Mouse (Mus musculus): ENCODE measurements around the gene Glyat. TPM values are rescaled to one million over a fixed set of nuclear protein-coding genes. Genes with fewer than 3 reads are reported as not detected.

Glyat gene
- total and polyA plus RNA-seq, 3 experiments: not detected

- Histone ChIP-seq H3K27me3 (ENCODE audit: control insufficient read depth in 1 of 2, insufficient read depth in 2 of 2, low read length in 2 of 2) (peaks cover 0 to 2% of the 10 kb centered on the region in 2 experiments; a peak in 2 of 4 replicates), H3K4me1 (ENCODE audit: control insufficient read depth in 1 of 2, insufficient read depth in 2 of 2, low read length in 2 of 2) (no peaks in the 10 kb centered on the region), H3K9ac (ENCODE audit: control insufficient read depth, low read depth, low read length, poor library complexity, severe bottlenecking) (no peak overlapping the region), H3K36me3 (ENCODE audit: control insufficient read depth in 1 of 2, insufficient read depth in 2 of 2, low read length in 2 of 2) (no peaks in the 10 kb centered on the region), H3K27ac (ENCODE audit: control insufficient read depth, low read depth, low read length) (no peak overlapping the region), H3K4me3 (ENCODE audit: control insufficient read depth in 1 of 2, insufficient read depth in 1 of 2, low read depth in 2 of 2, low read length in 2 of 2) (no peak overlapping the region), H3K9me3 (replicated peaks; ENCODE audit: insufficient read depth, low read length) (no peaks in the 10 kb centered on the region), H3K79me2 (ENCODE audit: control insufficient read depth, insufficient read depth, low read length, poor library complexity) (no peaks in the 10 kb centered on the region)
- TF ChIP-seq MAZ (IDR thresholded peaks at IDR 0.05; ENCODE audit: low read depth, low read length) (no peak), HCFC1 (IDR thresholded peaks at IDR 0.05; ENCODE audit: low read depth, low read length) (no peak), GABPA (IDR thresholded peaks at IDR 0.05; ENCODE audit: low read depth, low read length) (no peak), CHD1 (IDR thresholded peaks at IDR 0.05; ENCODE audit: low read depth, low read length) (no peak), USF2 (IDR thresholded peaks at IDR 0.05; ENCODE audit: borderline replicate concordance in 1 of 2, insufficient read depth in 1 of 2, low read depth in 1 of 2, low read length in 2 of 2) (no peak), ZNF384 (IDR thresholded peaks at IDR 0.05; ENCODE audit: low read depth, low read length) (no peak), MAFK (IDR thresholded peaks at IDR 0.05; ENCODE audit: borderline replicate concordance, low read depth, low read length) (no peak), CHD2 (IDR thresholded peaks at IDR 0.05; ENCODE audit: low read length) (no peak), ZC3H11A (IDR thresholded peaks at IDR 0.05; ENCODE audit: low read depth, low read length) (no peak), ELF1 (IDR thresholded peaks at IDR 0.05; ENCODE audit: low read depth, low read length) (no peak), USF1 (IDR thresholded peaks at IDR 0.05; ENCODE audit: low read depth, low read length) (no peak), POLR2A (IDR thresholded peaks at IDR 0.05; ENCODE audit: control insufficient read depth in 1 of 2, insufficient read depth in 1 of 2, low read depth in 1 of 2, low read length in 2 of 2, poor library complexity in 1 of 2) (no peak), ZKSCAN1 (IDR thresholded peaks at IDR 0.05; ENCODE audit: low read depth, low read length) (no peak), MYC (IDR thresholded peaks at IDR 0.05; ENCODE audit: low read depth, low read length) (no peak), TCF12 (IDR thresholded peaks at IDR 0.05; ENCODE audit: low read depth, low read length) (no peak), TBP (IDR thresholded peaks at IDR 0.05; ENCODE audit: low read depth, low read length) (no peak), TAL1 (IDR thresholded peaks at IDR 0.05; ENCODE audit: low read length) (no peak), MYB (IDR thresholded peaks at IDR 0.05; ENCODE audit: low read depth, low read length) (no peak)
- DNase-seq (ENCODE audit: low read depth, low spot score): no peak
These were observed 52.1 kb downstream of the Glyat start for GRCm38 (mm10) chr19:12685231-12685630.

- Histone ChIP-seq H3K9ac (ENCODE audit: control insufficient read depth, low read depth, low read length, poor library complexity, severe bottlenecking) (no peak within 1 kb of the TSS), H3K79me2 (ENCODE audit: control insufficient read depth, insufficient read depth, low read length, poor library complexity) (no peaks in the 10 kb centered on the region), H3K27me3 (ENCODE audit: control insufficient read depth in 1 of 2, insufficient read depth in 2 of 2, low read length in 2 of 2) (peaks cover 0 to 3% of the 10 kb centered on the region in 2 experiments; a peak in 3 of 4 replicates), H3K4me1 (ENCODE audit: control insufficient read depth in 1 of 2, insufficient read depth in 2 of 2, low read length in 2 of 2) (no peaks in the 10 kb centered on the region), H3K4me3 (ENCODE audit: control insufficient read depth in 1 of 2, insufficient read depth in 1 of 2, low read depth in 2 of 2, low read length in 2 of 2) (no peak within 1 kb of the TSS), H3K9me3 (replicated peaks; ENCODE audit: insufficient read depth, low read length) (no peaks in the 10 kb centered on the region), H3K27ac (ENCODE audit: control insufficient read depth, low read depth, low read length) (no peak within 1 kb of the TSS), H3K36me3 (ENCODE audit: control insufficient read depth in 1 of 2, insufficient read depth in 2 of 2, low read length in 2 of 2) (no peaks in the 10 kb centered on the region)
- TF ChIP-seq CHD2 (IDR thresholded peaks at IDR 0.05; ENCODE audit: low read length) (no peak), GATA1 (IDR thresholded peaks at IDR 0.05; ENCODE audit: low read depth, low read length) (no peak), RCOR1 (IDR thresholded peaks at IDR 0.05; ENCODE audit: low read depth, low read length) (no peak)
- no peak for DNase-seq (ENCODE audit: low read depth, low spot score)
These were observed 62.5 kb downstream of the Glyat start, which contains the start of gene Keg1 for GRCm38 (mm10) chr19:12695590-12695989. Gene Keg1 (plus strand): TSS chr19:12695786.

Measured in MEL (cell line).